Mouse (Mus musculus) heart, adult 2 months (tissue): Measurements from ENCODE around the gene Pdia5.

Source experiments
- CTCF ChIP-seq: fragments of 200-600 bp; IDR thresholded peaks from 2 replicates; pipeline ENCODE4 v1.8.1; 2022; ENCODE audit warnings: antibody characterized with exemption, mild to moderate bottlenecking, moderate library complexity
- EP300 ChIP-seq: fragments of 200-500 bp; IDR thresholded peaks from 2 replicates; pipeline ENCODE4 v1.6.1; 2011; ENCODE audit warnings: low read depth, low read length, control low read depth; ENCODE audit not compliant: insufficient read depth
- POLR2A ChIP-seq: fragments of 200-500 bp; IDR thresholded peaks from 2 replicates; pipeline ENCODE4 v1.6.1; 2011; ENCODE audit warnings: mild to moderate bottlenecking, low read depth, low read length, control low read depth; ENCODE audit not compliant: insufficient read depth

- TF ChIP-seq POLR2A (no peak), CTCF (no peak), EP300 (no peak)
These were observed 2.9 kb downstream of the Pdia5 start for GRCm38 (mm10) chr16:35487776-35488175.
